Mouse (Mus musculus): ENCODE results near the gene Rph3al.

DNA sequence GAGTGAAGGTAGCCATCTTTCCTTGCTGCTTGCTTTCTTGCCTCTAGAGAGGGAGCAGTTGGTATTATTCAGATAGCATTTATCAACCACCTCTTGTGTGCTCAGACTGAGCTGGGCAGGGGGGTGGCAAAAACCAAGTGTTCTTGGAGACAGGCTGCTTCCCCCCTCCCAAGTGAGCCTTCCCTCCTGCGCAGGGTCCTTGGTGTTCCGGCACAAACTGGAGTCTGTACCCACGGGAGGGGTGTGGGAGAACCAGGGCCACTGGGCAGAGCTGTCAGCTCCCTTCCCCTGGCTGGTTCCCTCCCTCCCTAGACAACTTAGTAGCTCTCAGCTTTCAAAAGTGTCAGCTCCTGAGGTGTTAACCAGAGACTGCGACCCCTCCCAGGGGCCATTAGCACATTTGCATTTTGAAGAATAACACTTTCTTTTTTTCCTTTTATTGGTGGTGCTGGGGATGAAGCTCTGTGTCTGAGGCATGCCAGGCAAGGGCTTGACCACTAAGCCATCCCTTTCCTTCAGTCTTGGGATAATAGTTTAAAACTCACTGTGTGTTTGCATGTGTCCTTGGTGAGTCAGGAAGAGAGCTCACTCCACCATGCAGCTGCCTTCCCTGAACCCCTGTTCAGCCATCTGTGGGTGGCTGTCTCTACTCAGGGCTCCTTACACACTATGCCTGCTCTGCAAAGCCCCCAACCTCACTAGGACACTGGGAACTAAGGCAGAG lies 73.5 kb downstream of the Rph3al start:
- no peak for TF ChIP-seq ZC3H11A (IDR thresholded peaks at IDR 0.05; ENCODE audit: borderline replicate concordance, low read depth, low read length)
- TF ChIP-seq MAFK (IDR thresholded peaks at IDR 0.05; ENCODE audit: insufficient read depth, low read depth, low read length) = no peak
